Comparison of ENCODE assay signal across 7 mouse cellular contexts in the genomic region with DNA sequence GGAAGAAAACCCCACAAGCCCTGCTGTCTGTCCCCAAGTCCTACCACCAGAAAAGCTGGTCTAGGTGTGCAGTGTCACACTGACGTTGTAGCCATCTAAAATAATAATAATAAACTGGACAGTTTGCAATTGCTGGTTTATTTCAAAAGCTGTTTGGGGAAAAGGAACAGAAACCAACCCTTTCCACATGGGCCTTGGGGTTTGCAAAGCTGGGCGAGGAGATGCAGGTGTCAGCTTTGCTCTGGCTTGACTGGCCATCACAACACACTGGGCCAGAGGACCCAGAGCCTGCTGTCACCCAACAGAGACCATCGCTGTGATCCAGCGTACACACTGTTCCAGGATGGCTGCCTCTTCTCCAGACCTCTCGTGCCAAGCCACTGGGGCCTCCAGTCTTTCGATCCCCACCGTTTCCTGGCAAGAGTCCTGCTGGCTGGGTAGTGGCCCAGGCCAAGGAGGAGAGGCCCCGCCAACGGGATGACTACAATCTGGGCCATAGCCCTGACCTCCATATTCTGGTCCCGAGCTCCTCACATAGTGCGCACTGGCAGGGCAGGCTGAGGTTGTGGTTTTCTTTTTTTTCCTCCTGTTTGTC. TPM values are rescaled to one million over a fixed set of nuclear protein-coding genes. Genes with fewer than 3 reads are reported as not detected.
DNase-seq lines count a peak whose midpoint lies in the region.

No protein-coding gene starts in this region.

- intact Hi-C loops in left cerebral cortex, postnatal 14 days (cut with DNase I) = no loop called here

- peak; percentile 40 to 52 for DNase-seq in left cerebral cortex, postnatal 14 days (ENCODE audit: low spot score in 2 of 2)
- DNase-seq in left cerebral cortex, adult 9 months (ENCODE audit: low spot score in 2 of 2) = no peak
- DNase-seq in adrenal gland, postnatal 14 days = peak; percentile 73
- DNase-seq in cerebellum, adult 9-10 months = peak; percentile 94
- DNase-seq in lung, postnatal 25 days (ENCODE audit: low spot score) = peak; percentile 15
- DNase-seq in kidney, postnatal 4 days = no peak
- DNase-seq in neural tube, embryonic 10.5 days (ENCODE audit: extremely low spot score, low spot score) = no peak

RNA-seq across cellular contexts. Expression of gene Mrpl37, which starts 18.0 kb away (rescaled TPM):
- 10 to 100 TPM; 64.9 to 67.0 TPM for total RNA-seq in left cerebral cortex, postnatal 14 days (2021)
- 98.8 and 100 TPM in 2 replicates for total RNA-seq in adrenal gland, postnatal 14 days (2021)

RNA-seq across cellular contexts. Expression of gene Cyb5rl, which starts 18.1 kb away (rescaled TPM):
- total RNA-seq in left cerebral cortex, postnatal 14 days (2021) = 1 to 10 TPM; 4.6 to 7.7 TPM
- total RNA-seq in adrenal gland, postnatal 14 days (2021) = 17.0 and 20.1 TPM in 2 replicates

RNA-seq across cellular contexts. Expression of gene Cdcp2, which starts 48.0 kb away (rescaled TPM):
- not detected for total RNA-seq in left cerebral cortex, postnatal 14 days (2021)
- not detected in 2 replicates for total RNA-seq in adrenal gland, postnatal 14 days (2021)

Comparison
In these comparisons a context has a peak if more than half of its experiments do, and no peak if none do; other contexts are left out.
1. DNase-seq: peak in left cerebral cortex, postnatal 14 days (2 of 2), adrenal gland, postnatal 14 days (single experiment), cerebellum, adult 9-10 months (single experiment) and lung, postnatal 25 days (single experiment); none in left cerebral cortex, adult 9 months (0 of 2), kidney, postnatal 4 days (0 of 2) and neural tube, embryonic 10.5 days (single experiment).